Mouse (Mus musculus) liver, embryonic 16.5 days (tissue): ENCODE measurements around the gene Nrxn1. TPM values are rescaled to one million over a fixed set of nuclear protein-coding genes. Genes with fewer than 3 reads are reported as not detected.

ENCODE experiments used
- ATAC-seq: fragments of 200-750 bp; cut with Nextera tagmentation; 2 replicates; pipeline ENCODE4 v1.8.0; 2017; ENCODE audit warnings: low read depth, mild to moderate bottlenecking, moderate number of reproducible peaks, moderate library complexity
- H3K27ac ChIP-seq: fragments of 300-500 bp; sonication (generic); 2 replicates; pipeline ENCODE4 v1.5.1; 2014; ENCODE audit warnings: mild to moderate bottlenecking, low read length
- H3K27me3 ChIP-seq: fragments of 300-500 bp; sonication (generic); 2 replicates; pipeline ENCODE4 v1.6.1; 2014; ENCODE audit warnings: low read depth, low read length, mixed read lengths; ENCODE audit not compliant: control insufficient read depth, insufficient read depth
- H3K36me3 ChIP-seq: fragments of 300-500 bp; sonication (generic); 2 replicates; pipeline ENCODE4 v1.6.1; 2014; ENCODE audit warnings: mild to moderate bottlenecking; ENCODE audit not compliant: control insufficient read depth, insufficient read depth
- H3K4me1 ChIP-seq: fragments of 300-500 bp; sonication (generic); 2 replicates; pipeline ENCODE4 v1.6.1; 2014; ENCODE audit warnings: low read depth, low read length, mixed read lengths; ENCODE audit not compliant: control insufficient read depth
- H3K4me2 ChIP-seq: fragments of 300-500 bp; sonication (generic); 2 replicates; pipeline ENCODE4 v1.6.1; 2014; ENCODE audit warnings: low read depth, low read length, mixed read lengths
- H3K4me3 ChIP-seq: fragments of 300-500 bp; sonication (generic); 2 replicates; pipeline ENCODE4 v1.5.1; 2014; ENCODE audit warnings: low read depth, mild to moderate bottlenecking, low read length
- H3K9ac ChIP-seq: fragments of 300-500 bp; sonication (generic); 2 replicates; pipeline ENCODE4 v1.6.1; 2014; ENCODE audit warnings: low read depth, low read length
- H3K9me3 ChIP-seq: fragments of 300-500 bp; sonication (generic); replicated peaks from 2 replicates; pipeline ENCODE4 v1.6.1; 2016; ENCODE audit warnings: low read length; ENCODE audit not compliant: control insufficient read depth
- WGBS: fragments of 180-500 bp; shearing (Covaris S2); extraction: QIAGEN DNeasy Blood & Tissue Kit; methylation state at CpG from one replicate; pipeline ENCODE4 v1.1.7; 2014; ENCODE audit not compliant: insufficient replicate concordance; 5-methylcytosine and 5-hydroxymethylcytosine counted together
- polyA plus RNA-seq: library from polyadenylated mRNA; unstranded; fragments of >200 nt; fragmentation: Nextera tagmentation; extraction: Ambion mirVana; gene quantifications from 2 replicates; pipeline ENCODE4 v1.2.1, GENCODE M21; 2015

Gene Nrxn1
- polyA plus RNA-seq, 1 experiment from 2014 or later: 0.22 TPM

DNA sequence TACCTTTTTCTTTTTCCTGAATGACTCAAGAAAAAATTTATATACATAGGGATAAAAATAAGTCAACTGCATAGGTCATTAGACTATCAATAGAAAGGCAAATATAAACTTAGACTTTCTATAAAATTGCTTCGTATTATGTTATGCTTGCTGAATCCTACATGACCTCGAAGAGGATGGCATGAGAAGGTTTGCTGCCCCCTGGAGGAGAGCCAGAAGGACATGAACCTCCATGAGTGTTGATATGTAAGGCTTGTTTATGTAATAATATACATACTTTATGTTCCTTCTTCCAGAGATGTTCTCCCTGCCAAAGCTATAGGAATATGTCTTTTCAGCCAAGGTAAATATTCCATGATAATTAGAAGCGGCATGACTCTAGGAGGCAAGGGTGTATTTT lies 319.6 kb downstream of the Nrxn1 start:
- ATAC-seq: no peak
- H3K9me3 ChIP-seq: no peaks in the 10 kb centered on the region

GRCm38 (mm10) chr17:90768216-90768615 lies 324.7 kb downstream of the Nrxn1 start:
- 47% methylated on average over 1 of the region's 1 CpGs for WGBS
- no peaks in the 10 kb centered on the region for H3K4me1 ChIP-seq
- no peaks in the 10 kb centered on the region for H3K36me3 ChIP-seq
- H3K4me3 ChIP-seq: no peak overlapping the region
- no peak overlapping the region for H3K9ac ChIP-seq
- no peaks in the 10 kb centered on the region for H3K9me3 ChIP-seq
- no peak for ATAC-seq
- H3K4me2 ChIP-seq: no peak overlapping the region
- H3K27me3 ChIP-seq: no peaks in the 10 kb centered on the region
- no peak overlapping the region for H3K27ac ChIP-seq

More for the DNA sequence above, 319.6 kb downstream of the Nrxn1 start:
- Histone ChIP-seq H3K4me1 (no peaks in the 10 kb centered on the region), H3K4me2 (no peak overlapping the region), H3K27ac (no peak overlapping the region), H3K36me3 (no peaks in the 10 kb centered on the region), H3K4me3 (no peak overlapping the region), H3K9ac (no peak overlapping the region), H3K27me3 (no peaks in the 10 kb centered on the region)
- WGBS: 64% methylated on average over 3 of the region's 3 CpGs

DNA sequence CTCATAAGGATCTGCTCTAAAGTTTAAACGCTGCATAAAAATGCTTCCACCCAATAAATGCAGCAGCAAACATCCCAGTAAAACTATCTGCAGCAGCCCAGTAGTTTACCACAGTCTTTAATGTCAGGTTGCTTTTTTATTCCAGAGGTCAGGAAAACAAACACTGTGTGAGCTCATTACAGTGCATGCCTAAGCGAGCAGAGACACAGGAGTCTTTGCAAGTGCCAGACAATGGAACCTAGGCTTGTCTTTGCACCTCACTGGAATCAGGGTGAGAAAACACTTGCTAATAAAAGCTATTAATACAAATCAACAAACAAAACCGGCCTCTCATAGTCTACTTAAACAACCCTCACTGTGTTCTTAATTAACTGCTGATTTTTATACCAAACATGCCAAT lies 365.7 kb downstream of the Nrxn1 start:
- Histone ChIP-seq H3K36me3 (no peaks in the 10 kb centered on the region), H3K4me1 (no peaks in the 10 kb centered on the region)

GRCm38 (mm10) chr17:90704773-90705172 lies 388.1 kb downstream of the Nrxn1 start:
- H3K9ac ChIP-seq: no peak overlapping the region
- WGBS: 62% methylated on average over 4 of the region's 4 CpGs
- H3K9me3 ChIP-seq: no peaks in the 10 kb centered on the region

More for the DNA sequence above, 365.7 kb downstream of the Nrxn1 start:
- Histone ChIP-seq H3K9me3 (no peaks in the 10 kb centered on the region), H3K27ac (no peak overlapping the region), H3K4me3 (no peak overlapping the region), H3K9ac (no peak overlapping the region), H3K27me3 (no peaks in the 10 kb centered on the region), H3K4me2 (no peak overlapping the region)
- ATAC-seq: no peak
- 40% methylated on average over 3 of the region's 3 CpGs for WGBS

GRCm38 (mm10) chr17:90702626-90703025 lies 390.2 kb downstream of the Nrxn1 start:
- Histone ChIP-seq H3K36me3 (no peaks in the 10 kb centered on the region), H3K4me1 (no peaks in the 10 kb centered on the region), H3K9me3 (no peaks in the 10 kb centered on the region), H3K9ac (no peak overlapping the region), H3K4me3 (no peak overlapping the region), H3K27me3 (no peaks in the 10 kb centered on the region), H3K27ac (no peak overlapping the region), H3K4me2 (no peak overlapping the region)
- ATAC-seq: no peak
- 40% methylated on average over 1 of the region's 1 CpGs for WGBS

More at GRCm38 (mm10) chr17:90704773-90705172, 388.1 kb downstream of the Nrxn1 start:
- no peaks in the 10 kb centered on the region for H3K27me3 ChIP-seq
- H3K4me2 ChIP-seq: no peak overlapping the region
- no peak overlapping the region for H3K27ac ChIP-seq
- H3K4me1 ChIP-seq: no peaks in the 10 kb centered on the region
- no peak overlapping the region for H3K4me3 ChIP-seq
- no peaks in the 10 kb centered on the region for H3K36me3 ChIP-seq
- ATAC-seq: no peak

- Histone ChIP-seq H3K27ac (no peak overlapping the region), H3K9me3 (no peaks in the 10 kb centered on the region), H3K4me1 (no peaks in the 10 kb centered on the region), H3K27me3 (no peaks in the 10 kb centered on the region), H3K4me3 (no peak overlapping the region), H3K36me3 (no peaks in the 10 kb centered on the region), H3K4me2 (no peak overlapping the region), H3K9ac (no peak overlapping the region)
- WGBS: 31% methylated on average over 6 of the region's 6 CpGs
- no peak for ATAC-seq
Measured at GRCm38 (mm10) chr17:90696071-90696800, 396.6 kb downstream of the Nrxn1 start.

- H3K27me3 ChIP-seq: no peaks in the 10 kb centered on the region
- no peaks in the 10 kb centered on the region for H3K4me1 ChIP-seq
- no peak for ATAC-seq
- WGBS: 55% methylated on average over 5 of the region's 5 CpGs
- H3K36me3 ChIP-seq: no peaks in the 10 kb centered on the region
- H3K9ac ChIP-seq: no peak overlapping the region
- no peak overlapping the region for H3K4me2 ChIP-seq
- H3K9me3 ChIP-seq: no peaks in the 10 kb centered on the region
- no peak overlapping the region for H3K27ac ChIP-seq
- H3K4me3 ChIP-seq: no peak overlapping the region
Measured at GRCm38 (mm10) chr17:90695086-90695584, 397.7 kb downstream of the Nrxn1 start.

- Histone ChIP-seq H3K4me2 (no peak overlapping the region), H3K27ac (no peak overlapping the region), H3K27me3 (no peaks in the 10 kb centered on the region), H3K9me3 (no peaks in the 10 kb centered on the region), H3K9ac (no peak overlapping the region), H3K4me1 (no peaks in the 10 kb centered on the region), H3K4me3 (no peak overlapping the region), H3K36me3 (no peaks in the 10 kb centered on the region)
- ATAC-seq: no peak
Measured at GRCm38 (mm10) chr17:90684172-90684571, 408.7 kb downstream of the Nrxn1 start.

GRCm38 (mm10) chr17:90681019-90681418 lies 411.9 kb downstream of the Nrxn1 start:
- no peaks in the 10 kb centered on the region for H3K36me3 ChIP-seq
- ATAC-seq: no peak
- no peak overlapping the region for H3K27ac ChIP-seq
- H3K4me3 ChIP-seq: no peak overlapping the region
- no peaks in the 10 kb centered on the region for H3K4me1 ChIP-seq
- H3K27me3 ChIP-seq: no peaks in the 10 kb centered on the region
- 50% methylated on average over 1 of the region's 1 CpGs for WGBS
- no peaks in the 10 kb centered on the region for H3K9me3 ChIP-seq
- H3K4me2 ChIP-seq: no peak overlapping the region
- H3K9ac ChIP-seq: no peak overlapping the region
